Mouse (Mus musculus): Measurements from ENCODE around the gene Chn2. TPM values are rescaled to one million over a fixed set of nuclear protein-coding genes. Genes with fewer than 3 reads are reported as not detected.

The Chn2 gene
- total and polyA plus RNA-seq, 3 experiments, result not detected

- Histone ChIP-seq H3K79me2 (ENCODE audit: control insufficient read depth, insufficient read depth, low read length, poor library complexity) (no peaks in the 10 kb centered on the region), H3K4me3 (ENCODE audit: control insufficient read depth in 1 of 2, insufficient read depth in 1 of 2, low read depth in 2 of 2, low read length in 2 of 2) (no peak overlapping the region), H3K36me3 (ENCODE audit: control insufficient read depth in 1 of 2, insufficient read depth in 2 of 2, low read length in 2 of 2) (no peaks in the 10 kb centered on the region), H3K9ac (ENCODE audit: control insufficient read depth, low read depth, low read length, poor library complexity, severe bottlenecking) (no peak overlapping the region), H3K4me1 (ENCODE audit: control insufficient read depth in 1 of 2, insufficient read depth in 2 of 2, low read length in 2 of 2) (no peaks in the 10 kb centered on the region), H3K9me3 (replicated peaks; ENCODE audit: insufficient read depth, low read length) (no peaks in the 10 kb centered on the region), H3K27me3 (ENCODE audit: control insufficient read depth in 1 of 2, insufficient read depth in 2 of 2, low read length in 2 of 2) (no peaks in the 10 kb centered on the region), H3K27ac (ENCODE audit: control insufficient read depth, low read depth, low read length) (no peak overlapping the region)
- no peak for DNase-seq (ENCODE audit: low read depth, low spot score)
- TF ChIP-seq MAFK (IDR thresholded peaks at IDR 0.05; ENCODE audit: borderline replicate concordance, low read depth, low read length), result no peak
- TF ChIP-seq MEF2A (IDR thresholded peaks at IDR 0.05; ENCODE audit: extremely low read depth, insufficient replicate concordance, low read depth, low read length, poor library complexity, severe bottlenecking), result no peak
- no peak for TF ChIP-seq TCF12 (IDR thresholded peaks at IDR 0.05; ENCODE audit: low read depth, low read length)
- no peak for TF ChIP-seq HCFC1 (IDR thresholded peaks at IDR 0.05; ENCODE audit: low read depth, low read length)
- no peak for TF ChIP-seq GATA1 (IDR thresholded peaks at IDR 0.05; ENCODE audit: low read depth, low read length)
Observed at GRCm38 (mm10) chr6:54128702-54129101, 89.3 kb downstream of the Chn2 start.

GRCm38 (mm10) chr6:54129570-54129969 is 90.2 kb downstream of the Chn2 start:
- Histone ChIP-seq H3K4me3 (ENCODE audit: control insufficient read depth in 1 of 2, insufficient read depth in 1 of 2, low read depth in 2 of 2, low read length in 2 of 2) (no peak overlapping the region), H3K9ac (ENCODE audit: control insufficient read depth, low read depth, low read length, poor library complexity, severe bottlenecking) (no peak overlapping the region), H3K36me3 (ENCODE audit: control insufficient read depth in 1 of 2, insufficient read depth in 2 of 2, low read length in 2 of 2) (no peaks in the 10 kb centered on the region), H3K27me3 (ENCODE audit: control insufficient read depth in 1 of 2, insufficient read depth in 2 of 2, low read length in 2 of 2) (no peaks in the 10 kb centered on the region), H3K9me3 (replicated peaks; ENCODE audit: insufficient read depth, low read length) (no peaks in the 10 kb centered on the region), H3K4me1 (ENCODE audit: control insufficient read depth in 1 of 2, insufficient read depth in 2 of 2, low read length in 2 of 2) (no peaks in the 10 kb centered on the region), H3K27ac (ENCODE audit: control insufficient read depth, low read depth, low read length) (no peak overlapping the region), H3K79me2 (ENCODE audit: control insufficient read depth, insufficient read depth, low read length, poor library complexity) (no peaks in the 10 kb centered on the region)
- DNase-seq (ENCODE audit: low read depth, low spot score), result no peak
- TF ChIP-seq EP300 (IDR thresholded peaks at IDR 0.05; ENCODE audit: low read depth in 1 of 2, low read length in 2 of 2) (no peak), NRF1 (IDR thresholded peaks at IDR 0.05; ENCODE audit: insufficient read depth, low read depth, low read length, poor library complexity, severe bottlenecking) (no peak), MXI1 (IDR thresholded peaks at IDR 0.05; ENCODE audit: low read depth, low read length) (no peak), CHD1 (IDR thresholded peaks at IDR 0.05; ENCODE audit: low read depth, low read length) (no peak), USF1 (IDR thresholded peaks at IDR 0.05; ENCODE audit: low read depth, low read length) (no peak), POLR2AphosphoS2 (IDR thresholded peaks at IDR 0.05; ENCODE audit: low read length) (no peak), GABPA (IDR thresholded peaks at IDR 0.05; ENCODE audit: low read depth, low read length) (no peak), USF2 (IDR thresholded peaks at IDR 0.05; ENCODE audit: borderline replicate concordance in 1 of 2, insufficient read depth in 1 of 2, low read depth in 1 of 2, low read length in 2 of 2) (no peak), RCOR1 (IDR thresholded peaks at IDR 0.05; ENCODE audit: low read depth, low read length) (no peak), CHD2 (IDR thresholded peaks at IDR 0.05; ENCODE audit: low read length) (no peak), MAX (IDR thresholded peaks at IDR 0.05; ENCODE audit: low read length) (no peak), RAD21 (IDR thresholded peaks at IDR 0.05; ENCODE audit: low read depth, low read length) (no peak)
